Mouse (Mus musculus) heart, postnatal 25 days (tissue): ENCODE measurements at regions not wholly inside any gene's neighbourhood (a gene's known extent, or its start where the extent isn't known, plus 50 kb on each side); places are given as distances from the start of the nearest gene placed in this dataset.
"Not testable (repeated sequence)": the region's sequence is repeated elsewhere in the genome, so short reads cannot be mapped to it uniquely, and the experiment has no call there.

ENCODE experiments used
- DNase-seq: peaks from one replicate; pipeline ENCODE4 v3.0.0; 2022; ENCODE audit warnings: low spot score
- intact Hi-C: fragments of 180-260 bp; cut with DNase I; formaldehyde crosslinking; loops from one replicate; pipeline ENCODE4 v1.15.1; 2025

GRCm38 (mm10) chr10:126413786-126414185, 447.8 kb downstream of the Lrig3 start:
- no peak for DNase-seq
- intact Hi-C loops = no loop called here

- no peak for DNase-seq
These were observed 426.3 kb downstream of the Lrig3 start for GRCm38 (mm10) chr10:126392235-126392634.

GRCm38 (mm10) chr10:126391770-126392169, 425.8 kb downstream of the Lrig3 start:
- no peak for DNase-seq

More at GRCm38 (mm10) chr10:126392235-126392634, 426.3 kb downstream of the Lrig3 start:
- intact Hi-C loops = no loop called here

GRCm38 (mm10) chr10:126386430-126386829, 420.5 kb downstream of the Lrig3 start:
- DNase-seq = no peak
- intact Hi-C loops = no loop called here

More at GRCm38 (mm10) chr10:126391770-126392169, 425.8 kb downstream of the Lrig3 start:
- intact Hi-C loops = no loop called here

- intact Hi-C loops = no loop called here
- DNase-seq = no peak
These were observed 419.7 kb downstream of the Lrig3 start for GRCm38 (mm10) chr10:126385644-126386043.

- intact Hi-C loops = no loop called here
- no peak for DNase-seq
These were observed 414.4 kb downstream of the Lrig3 start for GRCm38 (mm10) chr10:126380381-126380780.

- no peak for DNase-seq
- intact Hi-C loops = no loop called here
These were observed 413.3 kb downstream of the Lrig3 start for GRCm38 (mm10) chr10:126379239-126379638.

- intact Hi-C loops = no loop called here
- DNase-seq = no peak
These were observed 407.9 kb downstream of the Lrig3 start for GRCm38 (mm10) chr10:126373906-126374305.

GRCm38 (mm10) chr10:126371881-126372280, 405.9 kb downstream of the Lrig3 start:
- intact Hi-C loops = no loop called here
- DNase-seq = no peak

- intact Hi-C loops = no loop called here
- DNase-seq = no peak
These were observed 383.1 kb downstream of the Lrig3 start for GRCm38 (mm10) chr10:126349076-126349475.

- no peak for DNase-seq
- intact Hi-C loops = loop anchor here (10.0 kb wide), 1 partner anchor 553 kb away; no protein-coding TSS in a partner anchor
These were observed 371.5 kb downstream of the Lrig3 start for GRCm38 (mm10) chr10:126337426-126337825.

- no peak for DNase-seq
- intact Hi-C loops = loop anchor here (10.0 kb wide), 1 partner anchor 549 kb away; no protein-coding TSS in a partner anchor
These were observed 367.8 kb downstream of the Lrig3 start for GRCm38 (mm10) chr10:126333786-126334185.

- intact Hi-C loops = loop anchor here (2.0 to 10.0 kb wide), 2 partner anchors 546 to 606 kb away; no protein-coding TSS in a partner anchor
- DNase-seq = peak; percentile 68
These were observed 364.5 kb downstream of the Lrig3 start for GRCm38 (mm10) chr10:126330305-126330969.

GRCm38 (mm10) chr10:126320831-126321230, 354.9 kb downstream of the Lrig3 start:
- intact Hi-C loops = no loop called here
- DNase-seq = no peak

GRCm38 (mm10) chr10:126319795-126320194, 353.8 kb downstream of the Lrig3 start:
- DNase-seq = no peak
- intact Hi-C loops = no loop called here

GRCm38 (mm10) chr10:126299962-126300361, 334.0 kb downstream of the Lrig3 start:
- intact Hi-C loops = no loop called here
- DNase-seq = no peak

GRCm38 (mm10) chr10:126298211-126298610, 332.2 kb downstream of the Lrig3 start:
- intact Hi-C loops = no loop called here

GRCm38 (mm10) chr10:126295853-126296252, 329.9 kb downstream of the Lrig3 start:
- no peak for DNase-seq
- intact Hi-C loops = no loop called here

More at GRCm38 (mm10) chr10:126298211-126298610, 332.2 kb downstream of the Lrig3 start:
- DNase-seq = no peak

GRCm38 (mm10) chr10:126291765-126292164, 325.8 kb downstream of the Lrig3 start:
- DNase-seq = no peak
- intact Hi-C loops = loop anchor here (1.0 kb wide), 1 partner anchor 7 kb away; no protein-coding TSS in a partner anchor

- intact Hi-C loops, DNase-seq: not testable (repeated sequence)
These were observed 319.1 kb downstream of the Lrig3 start for GRCm38 (mm10) chr10:126285096-126285495.

GRCm38 (mm10) chr10:126270376-126270775, 304.4 kb downstream of the Lrig3 start:
- intact Hi-C loops = no loop called here
- no peak for DNase-seq
